Mouse (Mus musculus) liver, embryonic 13.5 days (tissue): Measurements from ENCODE around the gene Fam13a. TPM values are rescaled to one million over a fixed set of nuclear protein-coding genes. Genes with fewer than 3 reads are reported as not detected.

ENCODE experiments used
- polyA plus RNA-seq: library from polyadenylated mRNA; unstranded; fragments of >200 nt; fragmentation: Nextera tagmentation; extraction: Ambion mirVana; gene quantifications from 2 replicates; pipeline ENCODE4 v1.2.1, GENCODE M21; 2015

The Fam13a gene
- polyA plus RNA-seq, 1 experiment from 2014 or later, result 0.75 TPM

Other genes starting within 250 kb of the Fam13a start
- 1.8 and 2.1 TPM in 2 replicates for gene Herc3, start 193.1 kb downstream of the Fam13a start, polyA plus RNA-seq
- gene Nap1l5, start 117.5 kb downstream of the Fam13a start, polyA plus RNA-seq, result 0.25 and 0.27 TPM in 2 replicates
- gene Tigd2, start 184.3 kb upstream of the Fam13a start, polyA plus RNA-seq, result 3.5 and 4.3 TPM in 2 replicates